Mouse (Mus musculus) heart, adult 2 months (tissue): Measurements from ENCODE around the gene Slbp.

Source experiments
- CTCF ChIP-seq: fragments of 200-600 bp; IDR thresholded peaks from 2 replicates; pipeline ENCODE4 v1.8.1; 2022; ENCODE audit warnings: antibody characterized with exemption, mild to moderate bottlenecking, moderate library complexity
- EP300 ChIP-seq: fragments of 200-500 bp; IDR thresholded peaks from 2 replicates; pipeline ENCODE4 v1.6.1; 2011; ENCODE audit warnings: low read depth, low read length, control low read depth; ENCODE audit not compliant: insufficient read depth

DNA sequence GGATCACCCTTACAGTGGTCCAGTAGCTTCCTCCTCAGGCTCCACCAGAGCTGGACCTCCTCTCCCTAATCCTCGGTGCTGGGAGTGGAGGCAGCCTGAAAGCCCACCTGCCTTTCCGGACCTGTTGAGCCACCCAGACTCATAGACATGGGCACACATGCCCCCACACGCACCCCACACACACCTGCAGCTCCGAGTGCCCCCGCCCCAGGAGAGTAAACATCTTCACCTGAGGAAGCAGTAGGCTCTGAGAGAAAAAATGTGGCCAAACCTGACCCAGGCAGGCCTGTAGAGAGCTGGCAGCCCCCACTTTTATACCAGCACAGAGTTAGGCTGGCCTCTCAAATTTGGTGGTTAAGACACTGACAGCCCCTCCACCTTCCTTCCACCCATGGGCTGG, 44.1 kb upstream of the Slbp start:
- no peak for TF ChIP-seq CTCF
- no peak for TF ChIP-seq EP300
